Mouse (Mus musculus): ENCODE measurements around the gene Arpp21. TPM values are rescaled to one million over a fixed set of nuclear protein-coding genes. Genes with fewer than 3 reads are reported as not detected.

The Arpp21 gene
- total and polyA plus RNA-seq, 2 experiments, result 0.28 TPM; not detected in 1

DNA sequence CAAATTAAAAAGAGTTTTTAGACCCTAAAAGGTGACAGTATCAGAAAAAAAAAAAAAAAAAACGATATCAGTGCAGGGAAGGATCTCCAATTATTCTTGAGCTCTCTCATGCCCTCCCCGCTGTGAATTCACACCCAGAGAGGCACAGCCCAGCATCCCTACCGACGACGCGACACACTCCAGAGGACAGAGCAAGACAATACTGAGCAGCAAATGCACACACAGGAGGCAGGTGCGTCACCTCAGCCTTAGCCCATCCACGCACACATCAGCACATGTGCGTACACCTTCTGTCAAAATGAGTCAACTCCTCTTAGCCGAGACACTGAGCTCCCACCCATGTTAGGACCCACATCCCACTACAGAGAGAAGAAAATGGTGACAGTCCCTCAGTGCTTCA lies 50.0 kb downstream of the Arpp21 start:
- 59% methylated on average over 10 of the region's 10 CpGs for WGBS
- Histone ChIP-seq H3K4me3 (ENCODE audit: insufficient read depth, low read depth, low read length) (no peak overlapping the region), H3K27me3 (ENCODE audit: control insufficient read depth, insufficient read depth, low read length) (peaks cover 5% of the 10 kb centered on the region; the same call in 1 of the 2 replicates), H3K27ac (replicated peaks; ENCODE audit: insufficient read depth, low read depth, low read length) (no peak overlapping the region), H3K36me3 (ENCODE audit: control insufficient read depth, insufficient read depth, low read length) (no peaks in the 10 kb centered on the region), H3K9ac (ENCODE audit: low read depth, low read length) (no peak overlapping the region), H3K4me1 (ENCODE audit: control insufficient read depth, insufficient read depth, low read length) (no peaks in the 10 kb centered on the region), H3K79me2 (ENCODE audit: control insufficient read depth, insufficient read depth, low read length) (no peaks in the 10 kb centered on the region)
- no peak for TF ChIP-seq CTCF (IDR thresholded peaks at IDR 0.05; ENCODE audit: low read depth, low read length)
- no peak for TF ChIP-seq POLR2A (IDR thresholded peaks at IDR 0.05; ENCODE audit: extremely low read depth, insufficient read depth, low read length)
- no peak for DNase-seq (ENCODE audit: extremely low read depth, low read depth, low spot score)

DNA sequence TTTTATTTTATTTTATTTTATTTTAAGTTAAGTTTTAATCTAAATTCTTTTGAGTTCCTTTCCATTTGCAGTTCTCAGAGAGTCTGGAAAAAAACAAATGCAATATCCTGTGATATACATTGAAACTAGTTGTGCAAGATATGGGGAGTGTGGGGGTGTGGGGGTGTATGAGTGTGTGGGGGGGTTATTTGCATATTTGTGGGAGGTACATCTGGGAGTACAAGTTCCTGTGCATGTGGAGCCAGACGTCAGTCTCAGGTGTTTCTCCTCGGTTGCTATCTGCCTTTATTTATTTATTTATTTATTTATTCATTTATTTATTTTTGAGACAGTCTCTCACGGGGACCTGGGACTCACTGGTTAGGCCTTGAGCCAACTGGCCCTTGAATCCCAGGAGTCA lies 53.0 kb downstream of the Arpp21 start:
- Histone ChIP-seq H3K9ac (ENCODE audit: low read depth, low read length) (no peak overlapping the region), H3K27ac (replicated peaks; ENCODE audit: insufficient read depth, low read depth, low read length) (no peak overlapping the region), H3K4me3 (ENCODE audit: insufficient read depth, low read depth, low read length) (no peak overlapping the region), H3K27me3 (ENCODE audit: control insufficient read depth, insufficient read depth, low read length) (peaks cover 5% of the 10 kb centered on the region; the same call in 1 of the 2 replicates), H3K4me1 (ENCODE audit: control insufficient read depth, insufficient read depth, low read length) (no peaks in the 10 kb centered on the region), H3K36me3 (ENCODE audit: control insufficient read depth, insufficient read depth, low read length) (no peaks in the 10 kb centered on the region), H3K79me2 (ENCODE audit: control insufficient read depth, insufficient read depth, low read length) (no peaks in the 10 kb centered on the region)
- 34% methylated on average over 3 of the region's 3 CpGs for WGBS
- TF ChIP-seq CTCF (IDR thresholded peaks at IDR 0.05; ENCODE audit: low read depth, low read length) (no peak), POLR2A (IDR thresholded peaks at IDR 0.05; ENCODE audit: extremely low read depth, insufficient read depth, low read length) (no peak)
- no peak for DNase-seq (ENCODE audit: extremely low read depth, low read depth, low spot score)

DNA sequence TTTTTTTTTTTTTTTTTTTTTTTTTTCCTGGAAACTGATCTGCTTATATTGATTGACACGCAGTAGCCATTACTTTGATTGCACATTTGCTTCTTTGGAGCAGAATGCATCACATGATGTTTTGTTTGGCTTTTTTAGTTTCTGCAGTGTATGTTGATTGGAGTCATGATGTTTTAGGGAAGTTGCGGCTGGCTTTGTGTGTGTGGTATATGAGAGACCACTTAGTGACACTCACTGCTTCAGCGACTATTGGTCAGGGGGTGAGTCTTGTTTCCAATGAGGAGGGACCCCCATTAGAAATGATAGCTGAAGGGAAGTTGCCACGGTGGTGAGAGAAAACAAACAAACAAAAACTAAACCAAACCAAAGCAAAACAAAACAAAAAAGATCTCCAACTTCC lies 55.7 kb downstream of the Arpp21 start:
- Histone ChIP-seq H3K9ac (ENCODE audit: low read depth, low read length) (no peak overlapping the region), H3K79me2 (ENCODE audit: control insufficient read depth, insufficient read depth, low read length) (no peaks in the 10 kb centered on the region), H3K36me3 (ENCODE audit: control insufficient read depth, insufficient read depth, low read length) (no peaks in the 10 kb centered on the region), H3K4me3 (ENCODE audit: insufficient read depth, low read depth, low read length) (no peak overlapping the region), H3K27me3 (ENCODE audit: control insufficient read depth, insufficient read depth, low read length) (no peaks in the 10 kb centered on the region), H3K4me1 (ENCODE audit: control insufficient read depth, insufficient read depth, low read length) (no peaks in the 10 kb centered on the region), H3K27ac (replicated peaks; ENCODE audit: insufficient read depth, low read depth, low read length) (no peak overlapping the region)
- no peak for DNase-seq (ENCODE audit: extremely low read depth, low read depth, low spot score)
- TF ChIP-seq POLR2A (IDR thresholded peaks at IDR 0.05; ENCODE audit: extremely low read depth, insufficient read depth, low read length), result no peak
- TF ChIP-seq CTCF (IDR thresholded peaks at IDR 0.05; ENCODE audit: low read depth, low read length), result no peak
- 73% methylated on average over 4 of the region's 4 CpGs for WGBS

- Histone ChIP-seq H3K4me1 (ENCODE audit: control insufficient read depth, insufficient read depth, low read length) (no peaks in the 10 kb centered on the region), H3K27ac (replicated peaks; ENCODE audit: insufficient read depth, low read depth, low read length) (no peak overlapping the region), H3K9ac (ENCODE audit: low read depth, low read length) (no peak overlapping the region), H3K36me3 (ENCODE audit: control insufficient read depth, insufficient read depth, low read length) (no peaks in the 10 kb centered on the region), H3K27me3 (ENCODE audit: control insufficient read depth, insufficient read depth, low read length) (no peaks in the 10 kb centered on the region), H3K4me3 (ENCODE audit: insufficient read depth, low read depth, low read length) (no peak overlapping the region), H3K79me2 (ENCODE audit: control insufficient read depth, insufficient read depth, low read length) (no peaks in the 10 kb centered on the region)
- TF ChIP-seq POLR2A (IDR thresholded peaks at IDR 0.05; ENCODE audit: extremely low read depth, insufficient read depth, low read length), result no peak
- TF ChIP-seq CTCF (IDR thresholded peaks at IDR 0.05; ENCODE audit: low read depth, low read length), result no peak
- WGBS, result 37% methylated on average over 5 of the region's 5 CpGs
- DNase-seq (ENCODE audit: extremely low read depth, low read depth, low spot score), result no peak
Observed at GRCm38 (mm10) chr9:112178438-112178837, 57.3 kb downstream of the Arpp21 start.

GRCm38 (mm10) chr9:112177569-112177968 lies 58.2 kb downstream of the Arpp21 start:
- TF ChIP-seq POLR2A (IDR thresholded peaks at IDR 0.05; ENCODE audit: extremely low read depth, insufficient read depth, low read length), result no peak
- no peak for TF ChIP-seq CTCF (IDR thresholded peaks at IDR 0.05; ENCODE audit: low read depth, low read length)
- H3K4me3 ChIP-seq (ENCODE audit: insufficient read depth, low read depth, low read length), result no peak overlapping the region
- H3K27me3 ChIP-seq (ENCODE audit: control insufficient read depth, insufficient read depth, low read length), result no peaks in the 10 kb centered on the region
- H3K79me2 ChIP-seq (ENCODE audit: control insufficient read depth, insufficient read depth, low read length), result no peaks in the 10 kb centered on the region
- WGBS, result 53% methylated on average over 2 of the region's 2 CpGs
- no peak overlapping the region for H3K27ac ChIP-seq (replicated peaks; ENCODE audit: insufficient read depth, low read depth, low read length)
- no peak overlapping the region for H3K9ac ChIP-seq (ENCODE audit: low read depth, low read length)
- no peaks in the 10 kb centered on the region for H3K36me3 ChIP-seq (ENCODE audit: control insufficient read depth, insufficient read depth, low read length)
- H3K4me1 ChIP-seq (ENCODE audit: control insufficient read depth, insufficient read depth, low read length), result no peaks in the 10 kb centered on the region
- DNase-seq (ENCODE audit: extremely low read depth, low read depth, low spot score), result no peak

- no peaks in the 10 kb centered on the region for H3K4me1 ChIP-seq (ENCODE audit: control insufficient read depth, insufficient read depth, low read length)
- no peak for TF ChIP-seq POLR2A (IDR thresholded peaks at IDR 0.05; ENCODE audit: extremely low read depth, insufficient read depth, low read length)
- no peak for TF ChIP-seq CTCF (IDR thresholded peaks at IDR 0.05; ENCODE audit: low read depth, low read length)
Observed at GRCm38 (mm10) chr9:112176317-112176716, 59.4 kb downstream of the Arpp21 start.

More at GRCm38 (mm10) chr9:112176317-112176716, 59.4 kb downstream of the Arpp21 start:
- Histone ChIP-seq H3K9ac (ENCODE audit: low read depth, low read length) (no peak overlapping the region), H3K27ac (replicated peaks; ENCODE audit: insufficient read depth, low read depth, low read length) (no peak overlapping the region), H3K4me3 (ENCODE audit: insufficient read depth, low read depth, low read length) (no peak overlapping the region), H3K79me2 (ENCODE audit: control insufficient read depth, insufficient read depth, low read length) (no peaks in the 10 kb centered on the region), H3K36me3 (ENCODE audit: control insufficient read depth, insufficient read depth, low read length) (no peaks in the 10 kb centered on the region), H3K27me3 (ENCODE audit: control insufficient read depth, insufficient read depth, low read length) (no peaks in the 10 kb centered on the region)
- 74% methylated on average over 6 of the region's 6 CpGs for WGBS
- DNase-seq (ENCODE audit: extremely low read depth, low read depth, low spot score), result no peak

Measured in liver, adult 2 months (tissue).